22 mouse cellular contexts compared by ENCODE assay signal in genomic region chr4:55354038-55354437, GRCm38 (mm10). TPM values are rescaled to one million over a fixed set of nuclear protein-coding genes. Genes with fewer than 3 reads are reported as not detected.
DNase-seq lines count a peak whose midpoint lies in the region; ATAC-seq and TF ChIP-seq lines count a peak whose summit lies in the region.
"Had no signal": no experiment of that assay in that cellular context is flagged by ENCODE, and none has a peak within 500 bp of the region (broad histone marks: within the 10 kb centered on the region; RNA-seq: fewer than 3 reads in every experiment).

No protein-coding gene starts in this region.

- TF ChIP-seq EP300 in lung, postnatal 0 days (IDR thresholded peaks at IDR 0.05) = peak; percentile 46; the same call in 1 of the 2 replicates

- TF ChIP-seq CTCF in lung, postnatal 0 days (IDR thresholded peaks at IDR 0.05) = no peak

- no peaks in the 10 kb centered on the region for H3K27me3 ChIP-seq in heart, embryonic 13.5 days (replicated peaks)
- no peaks in the 10 kb centered on the region for H3K27me3 ChIP-seq in lung, postnatal 0 days (replicated peaks; ENCODE audit: insufficient read depth, low read length)
- H3K27me3 ChIP-seq in liver, embryonic 13.5 days = no peaks in the 10 kb centered on the region
- H3K27me3 ChIP-seq: embryonic facial prominence, embryonic 13.5 days; forebrain, embryonic 12.5 days; heart, embryonic 15.5 days had no signal

- no peak for DNase-seq in heart, postnatal 36 days
- peak; percentile 53 for DNase-seq in lung, postnatal 0 days (ENCODE audit: low spot score)
- no peak for DNase-seq in lung, postnatal 4 days
- DNase-seq in liver, embryonic 13.5 days = no peak
- DNase-seq in lung, postnatal 25 days (ENCODE audit: low spot score) = peak; percentile 17
- DNase-seq in cerebellum, postnatal 36 days = no peak
- no peak for DNase-seq in embryo, embryonic 10 days (ENCODE audit: low spot score)
- DNase-seq: adrenal gland, postnatal 10 days; cerebellum, adult 11 months; cerebellum, adult 8-10 months; cerebellum, postnatal 14 days; forebrain, postnatal 0 days; gastrocnemius, adult 2 months; gastrocnemius, postnatal 25 days; heart, postnatal 14 days had no signal

- intact Hi-C loops in heart, postnatal 36 days (cut with DNase I) = loop anchor here (5.0 kb wide), 2 partner anchors 38 to 178 kb away; partner anchors contain the start of gene Klf4

- 88% methylated on average over 1 of the region's 1 CpGs for WGBS in heart, embryonic 13.5 days
- WGBS in lung, postnatal 0 days = 50% methylated on average over 1 of the region's 1 CpGs
- WGBS in liver, embryonic 13.5 days (ENCODE audit: insufficient replicate concordance) = 71% methylated on average over 1 of the region's 1 CpGs

- no peak for ATAC-seq in heart, embryonic 13.5 days (ENCODE audit: extremely low read depth, insufficient number of reproducible peaks, low FRiP score, low TSS enrichment)
- no peak for ATAC-seq in lung, postnatal 0 days
- no peak for ATAC-seq in liver, embryonic 13.5 days (ENCODE audit: low read depth)
- ATAC-seq: forebrain, postnatal 0 days had no signal

- peaks cover 53% of the 10 kb centered on the region for H3K4me1 ChIP-seq in heart, embryonic 13.5 days
- H3K4me1 ChIP-seq in lung, postnatal 0 days (ENCODE audit: insufficient read depth, low read depth, low read length) = peaks cover 14% of the 10 kb centered on the region; the same call in 1 of the 2 replicates
- H3K4me1 ChIP-seq in liver, embryonic 13.5 days (replicated peaks) = peaks cover 57% of the 10 kb centered on the region

- no peak overlapping the region for H3K4me3 ChIP-seq in heart, embryonic 13.5 days
- H3K4me3 ChIP-seq in lung, postnatal 0 days (ENCODE audit: low read depth, low read length) = no peak overlapping the region
- no peak overlapping the region for H3K4me3 ChIP-seq in liver, embryonic 13.5 days (replicated peaks)
- H3K4me3 ChIP-seq: embryonic facial prominence, embryonic 13.5 days; forebrain, embryonic 12.5 days; gastrocnemius, adult 2 months; heart, embryonic 15.5 days; hindbrain, embryonic 10.5 days had no signal

- H3K9me3 ChIP-seq in heart, embryonic 13.5 days = no peaks in the 10 kb centered on the region
- H3K9me3 ChIP-seq in lung, postnatal 0 days (ENCODE audit: low read length) = no peaks in the 10 kb centered on the region
- H3K9me3 ChIP-seq in liver, embryonic 13.5 days (replicated peaks) = no peaks in the 10 kb centered on the region
- H3K9me3 ChIP-seq: embryonic facial prominence, embryonic 13.5 days; forebrain, embryonic 12.5 days; G1E; heart, embryonic 15.5 days; hindbrain, embryonic 10.5 days had no signal

- H3K4me2 ChIP-seq in heart, embryonic 13.5 days = no peak overlapping the region
- no peak overlapping the region for H3K4me2 ChIP-seq in lung, postnatal 0 days (replicated peaks; ENCODE audit: low read depth, low read length)
- no peak overlapping the region for H3K4me2 ChIP-seq in liver, embryonic 13.5 days
- H3K4me2 ChIP-seq: embryonic facial prominence, embryonic 13.5 days; forebrain, embryonic 12.5 days; heart, embryonic 15.5 days; hindbrain, embryonic 14.5 days had no signal

- H3K27ac ChIP-seq in heart, embryonic 13.5 days (replicated peaks) = no peak overlapping the region
- no peak overlapping the region for H3K27ac ChIP-seq in lung, postnatal 0 days (ENCODE audit: low read length)
- no peak overlapping the region for H3K27ac ChIP-seq in liver, embryonic 13.5 days
- H3K27ac ChIP-seq: embryonic facial prominence, embryonic 13.5 days; forebrain, embryonic 12.5 days; gastrocnemius, adult 2 months; heart, embryonic 15.5 days; hindbrain, embryonic 10.5 days; hindbrain, embryonic 14.5 days had no signal

- H3K36me3 ChIP-seq in heart, embryonic 13.5 days = peaks cover 18% of the 10 kb centered on the region
- no peaks in the 10 kb centered on the region for H3K36me3 ChIP-seq in lung, postnatal 0 days (ENCODE audit: insufficient read depth, low read length)
- peaks cover 20% of the 10 kb centered on the region for H3K36me3 ChIP-seq in liver, embryonic 13.5 days
- H3K36me3 ChIP-seq: heart, embryonic 15.5 days had no signal

- H3K9ac ChIP-seq in heart, embryonic 13.5 days = peak overlapping the region; percentile 30; the same call in 1 of the 2 replicates
- no peak overlapping the region for H3K9ac ChIP-seq in lung, postnatal 0 days (replicated peaks; ENCODE audit: low read depth)
- H3K9ac ChIP-seq in liver, embryonic 13.5 days = peak overlapping the region; percentile 39; the same call in 1 of the 2 replicates
- H3K9ac ChIP-seq: embryonic facial prominence, embryonic 13.5 days; forebrain, embryonic 12.5 days; forebrain, postnatal 0 days; heart, embryonic 15.5 days; hindbrain, embryonic 14.5 days had no signal

RNA-seq across cellular contexts. Expression of gene Rad23b, which starts 4.2 kb away (rescaled TPM):
- polyA plus RNA-seq in heart, embryonic 13.5 days (2015; fragmentation: Nextera tagmentation; extraction: Ambion mirVana) = 59.8 and 61.4 TPM in 2 replicates
- total RNA-seq in heart, postnatal 36 days (2021) = 100 to 1,000 TPM; 109 to 118 TPM
- polyA plus RNA-seq in lung, postnatal 0 days (2015; fragmentation: Nextera tagmentation; extraction: Ambion mirVana) = 42.7 and 46.5 TPM in 2 replicates
- 42.4 and 45.1 TPM in 2 replicates for polyA plus RNA-seq in liver, embryonic 13.5 days (2015; fragmentation: Nextera tagmentation; extraction: Ambion mirVana)

Comparison
In these comparisons a context has a peak if more than half of its experiments do, and no peak if none do; other contexts are left out.
1. DNase-seq: peak in lung, postnatal 0 days (single experiment) and lung, postnatal 25 days (single experiment); none in heart, postnatal 36 days (0 of 2), lung, postnatal 4 days (0 of 2), liver, embryonic 13.5 days (single experiment), cerebellum, postnatal 36 days (0 of 2) and embryo, embryonic 10 days (single experiment).